Mouse (Mus musculus): Measurements from ENCODE around the gene Crxos. TPM values are rescaled to one million over a fixed set of nuclear protein-coding genes. Genes with fewer than 3 reads are reported as not detected.
"Not testable (repeated sequence)": the region's sequence is repeated elsewhere in the genome, so short reads cannot be mapped to it uniquely, and the experiment has no call there.

The Crxos gene
- polyA plus RNA-seq, 1 experiment from 2014 or later = 0.41 TPM

DNA sequence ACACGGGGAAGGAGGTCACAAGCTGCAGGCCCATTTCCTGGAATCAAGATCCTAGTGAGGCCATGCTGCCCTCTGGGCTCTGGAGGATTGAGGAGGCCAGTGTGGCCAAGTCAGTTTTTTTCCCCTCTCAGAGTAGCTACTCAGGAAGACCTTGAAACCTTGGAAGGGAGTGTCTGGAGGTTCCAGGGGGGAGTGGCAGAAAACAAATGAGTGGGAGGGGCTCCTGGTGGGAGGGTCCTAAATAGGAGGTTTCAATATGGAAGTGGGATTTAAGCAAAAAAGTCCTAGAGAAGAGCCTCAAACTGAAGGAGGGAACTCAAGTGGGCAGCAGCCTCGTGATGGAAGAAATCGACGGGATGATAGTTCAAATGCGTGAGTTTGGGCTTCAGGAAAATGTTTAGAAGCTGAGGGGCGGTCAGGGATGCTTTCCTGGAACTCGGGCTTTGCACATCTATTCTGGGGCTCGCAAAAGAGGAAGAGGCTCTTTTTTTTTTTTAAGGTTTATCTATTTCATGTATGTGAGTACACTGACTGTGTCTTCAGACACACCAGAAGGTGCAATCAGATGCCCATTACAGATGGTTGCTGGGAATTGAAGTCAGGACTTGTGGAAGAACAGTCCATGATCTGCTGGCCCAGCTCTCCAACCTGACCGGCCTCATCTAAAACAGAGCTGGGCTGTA, 19.1 kb downstream of the Crxos start:
- no peak overlapping the region for H3K27ac ChIP-seq
- 80% methylated on average over 9 of the region's 9 CpGs for WGBS
- no peak overlapping the region for H3K4me3 ChIP-seq (replicated peaks; ENCODE audit: low read length)
- no peaks in the 10 kb centered on the region for H3K4me1 ChIP-seq (replicated peaks; ENCODE audit: control insufficient read depth, insufficient read depth, low read length)
- H3K4me2 ChIP-seq (replicated peaks) = no peak overlapping the region
- no peaks in the 10 kb centered on the region for H3K27me3 ChIP-seq (ENCODE audit: control insufficient read depth, insufficient read depth, low read length)
- no peak overlapping the region for H3K9ac ChIP-seq
- no peak for DNase-seq (ENCODE audit: low spot score)
- no peaks in the 10 kb centered on the region for H3K36me3 ChIP-seq (replicated peaks; ENCODE audit: control insufficient read depth, insufficient read depth)
- no peaks in the 10 kb centered on the region for H3K9me3 ChIP-seq (ENCODE audit: control insufficient read depth, low read length)
- ATAC-seq (ENCODE audit: low FRiP score) = no peak

DNA sequence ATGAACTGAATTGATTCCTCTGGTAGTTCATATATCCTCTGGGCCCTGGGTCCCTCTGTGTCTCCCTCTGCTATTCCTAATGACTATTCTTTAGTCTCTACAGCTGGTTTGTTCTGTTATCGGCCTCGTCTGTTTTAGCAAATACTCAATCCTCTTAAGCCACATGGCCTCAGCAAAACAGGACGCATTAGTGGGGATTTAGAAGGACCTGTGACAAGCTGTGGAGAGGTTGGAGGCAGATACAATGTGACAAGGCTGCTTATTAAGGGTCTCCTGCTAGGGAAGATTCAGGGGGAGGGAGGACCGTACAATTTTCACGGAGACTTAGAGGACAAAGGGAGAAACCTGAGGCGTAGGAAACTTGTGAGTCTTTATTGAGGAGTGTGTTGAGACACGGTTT, 23.4 kb downstream of the Crxos start:
- Histone ChIP-seq H3K9ac (no peak overlapping the region), H3K36me3 (replicated peaks; ENCODE audit: control insufficient read depth, insufficient read depth) (no peaks in the 10 kb centered on the region), H3K4me3 (replicated peaks; ENCODE audit: low read length) (no peak overlapping the region), H3K4me1 (replicated peaks; ENCODE audit: control insufficient read depth, insufficient read depth, low read length) (no peaks in the 10 kb centered on the region), H3K9me3 (ENCODE audit: control insufficient read depth, low read length) (no peaks in the 10 kb centered on the region), H3K27ac (no peak overlapping the region), H3K27me3 (ENCODE audit: control insufficient read depth, insufficient read depth, low read length) (no peaks in the 10 kb centered on the region), H3K4me2 (replicated peaks) (no peak overlapping the region)
- DNase-seq (ENCODE audit: low spot score) = no peak
- 76% methylated on average over 7 of the region's 7 CpGs for WGBS
- no peak for ATAC-seq (ENCODE audit: low FRiP score)

DNA sequence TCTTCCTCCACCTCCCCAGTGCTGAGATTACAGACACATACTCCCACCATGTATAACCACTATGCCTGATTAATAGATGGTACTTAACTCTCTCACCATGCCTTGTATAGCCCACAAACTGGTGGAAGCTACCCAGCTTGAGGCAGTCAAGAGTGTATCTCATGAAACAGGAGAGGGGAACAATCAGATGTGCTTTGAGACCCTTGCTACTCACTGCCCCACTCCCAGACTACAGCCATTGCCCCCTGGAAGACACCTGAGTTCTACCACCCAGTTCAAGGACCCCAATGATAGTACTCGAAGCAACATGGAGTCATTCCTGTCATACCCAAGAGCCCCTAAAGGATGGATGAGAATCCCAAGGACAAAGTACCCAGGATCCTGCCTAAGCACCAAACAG, 24.2 kb downstream of the Crxos start:
- no peak for DNase-seq (ENCODE audit: low spot score)
- WGBS = 87% methylated on average over 1 of the region's 1 CpGs
- no peaks in the 10 kb centered on the region for H3K9me3 ChIP-seq (ENCODE audit: control insufficient read depth, low read length)

DNA sequence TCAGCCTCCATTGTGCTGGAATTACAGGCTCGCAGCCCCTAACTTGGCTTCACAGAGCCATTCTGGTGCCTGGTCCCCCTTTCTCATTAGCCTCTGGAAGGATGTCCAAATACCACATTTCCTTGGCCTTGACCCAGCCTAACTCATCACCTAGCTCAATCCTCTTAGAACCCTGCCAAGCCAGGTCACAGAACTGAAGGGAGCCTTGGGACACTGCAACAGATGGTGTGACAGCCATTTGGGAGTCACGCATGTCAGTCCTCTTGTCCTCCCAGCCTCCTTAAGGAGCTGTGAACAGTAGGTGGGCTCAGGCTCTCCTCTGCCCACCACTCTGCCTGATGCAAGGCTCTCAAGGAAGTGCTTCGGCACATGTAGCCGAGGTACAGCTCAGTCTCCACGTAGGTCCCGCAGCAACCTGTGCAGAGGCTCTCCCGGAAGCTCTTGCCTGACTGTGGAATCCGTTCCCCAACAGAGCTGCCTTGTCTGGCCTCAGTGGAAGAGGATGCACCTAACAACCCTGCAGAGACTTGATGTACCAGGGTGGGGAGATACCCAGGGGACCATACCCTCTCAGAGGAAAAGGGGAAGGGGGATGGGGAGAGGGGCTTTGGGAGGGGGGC, 25.7 kb downstream of the Crxos start:
- no peaks in the 10 kb centered on the region for H3K9me3 ChIP-seq (ENCODE audit: control insufficient read depth, low read length)
- H3K9ac ChIP-seq = no peak overlapping the region
- H3K36me3 ChIP-seq (replicated peaks; ENCODE audit: control insufficient read depth, insufficient read depth) = no peaks in the 10 kb centered on the region
- H3K27ac ChIP-seq = no peak overlapping the region
- H3K27me3 ChIP-seq (ENCODE audit: control insufficient read depth, insufficient read depth, low read length) = no peaks in the 10 kb centered on the region
- H3K4me3 ChIP-seq (replicated peaks; ENCODE audit: low read length) = no peak overlapping the region
- ATAC-seq (ENCODE audit: low FRiP score) (no peak), DNase-seq (ENCODE audit: low spot score) (no peak)
- WGBS = 76% methylated on average over 8 of the region's 8 CpGs
- no peak overlapping the region for H3K4me2 ChIP-seq (replicated peaks)
- H3K4me1 ChIP-seq (replicated peaks; ENCODE audit: control insufficient read depth, insufficient read depth, low read length) = no peaks in the 10 kb centered on the region

More for the DNA sequence above, 24.2 kb downstream of the Crxos start:
- Histone ChIP-seq H3K27me3 (ENCODE audit: control insufficient read depth, insufficient read depth, low read length) (no peaks in the 10 kb centered on the region), H3K9ac (no peak overlapping the region), H3K27ac (no peak overlapping the region), H3K4me2 (replicated peaks) (no peak overlapping the region), H3K4me3 (replicated peaks; ENCODE audit: low read length) (no peak overlapping the region), H3K4me1 (replicated peaks; ENCODE audit: control insufficient read depth, insufficient read depth, low read length) (no peaks in the 10 kb centered on the region), H3K36me3 (replicated peaks; ENCODE audit: control insufficient read depth, insufficient read depth) (no peaks in the 10 kb centered on the region)
- ATAC-seq (ENCODE audit: low FRiP score) = no peak

DNA sequence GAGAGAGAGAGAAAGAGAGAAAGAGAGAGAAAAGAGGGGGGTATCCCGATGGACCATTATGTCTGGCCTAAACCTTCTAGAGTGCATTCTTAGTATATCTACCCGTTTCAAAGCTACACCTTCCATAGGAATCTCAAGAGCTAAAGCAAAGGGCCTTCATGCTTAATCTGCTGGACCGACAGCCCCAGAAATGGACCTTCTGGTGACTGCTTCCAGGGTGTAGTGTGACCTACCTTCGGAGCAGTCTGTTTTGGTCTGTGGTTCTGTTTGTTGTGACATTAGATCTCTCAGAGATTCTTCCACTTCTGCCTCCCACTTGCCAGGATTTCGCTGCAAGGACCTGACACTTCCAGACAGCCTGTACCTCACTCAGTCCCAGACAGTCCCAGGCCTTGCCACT, 28.1 kb downstream of the Crxos start:
- Histone ChIP-seq H3K27me3 (ENCODE audit: control insufficient read depth, insufficient read depth, low read length) (no peaks in the 10 kb centered on the region), H3K9me3 (ENCODE audit: control insufficient read depth, low read length) (no peaks in the 10 kb centered on the region), H3K4me2 (replicated peaks) (no peak overlapping the region), H3K27ac (no peak overlapping the region), H3K36me3 (replicated peaks; ENCODE audit: control insufficient read depth, insufficient read depth) (no peaks in the 10 kb centered on the region), H3K4me3 (replicated peaks; ENCODE audit: low read length) (no peak overlapping the region), H3K4me1 (replicated peaks; ENCODE audit: control insufficient read depth, insufficient read depth, low read length) (no peaks in the 10 kb centered on the region), H3K9ac (no peak overlapping the region)
- WGBS = 89% methylated on average over 5 of the region's 5 CpGs
- DNase-seq (ENCODE audit: low spot score) (no peak), ATAC-seq (ENCODE audit: low FRiP score) (no peak)

DNA sequence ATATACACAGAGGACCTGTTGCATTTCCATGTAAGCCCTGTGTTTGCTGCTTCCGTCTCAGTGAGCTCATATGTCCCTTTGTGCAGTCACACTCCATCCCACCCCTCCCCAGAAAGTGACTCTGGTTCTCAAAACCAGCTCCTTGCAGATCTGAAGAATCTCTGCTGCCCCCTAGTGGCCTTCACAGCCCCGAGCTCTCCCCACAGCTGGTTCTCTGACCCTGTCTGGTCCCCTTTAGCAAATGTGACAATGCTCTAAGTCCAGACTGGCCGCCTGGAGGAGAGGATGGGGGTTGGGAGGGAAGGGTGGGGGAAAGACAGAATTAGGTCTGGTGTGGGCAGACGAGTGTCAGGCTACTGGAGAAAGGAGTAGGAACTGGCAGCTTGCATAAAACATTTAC, 29.8 kb downstream of the Crxos start:
- Histone ChIP-seq H3K27ac (no peak overlapping the region), H3K27me3 (ENCODE audit: control insufficient read depth, insufficient read depth, low read length) (no peaks in the 10 kb centered on the region), H3K9ac (no peak overlapping the region), H3K9me3 (ENCODE audit: control insufficient read depth, low read length) (no peaks in the 10 kb centered on the region), H3K4me3 (replicated peaks; ENCODE audit: low read length) (no peak overlapping the region), H3K4me1 (replicated peaks; ENCODE audit: control insufficient read depth, insufficient read depth, low read length) (no peaks in the 10 kb centered on the region), H3K4me2 (replicated peaks) (no peak overlapping the region), H3K36me3 (replicated peaks; ENCODE audit: control insufficient read depth, insufficient read depth) (peaks cover 9% of the 10 kb centered on the region)
- 2% methylated on average over 4 of the region's 4 CpGs for WGBS
- ATAC-seq (ENCODE audit: low FRiP score) (peak; percentile 56), DNase-seq (ENCODE audit: low spot score) (peak; percentile 87)

DNA sequence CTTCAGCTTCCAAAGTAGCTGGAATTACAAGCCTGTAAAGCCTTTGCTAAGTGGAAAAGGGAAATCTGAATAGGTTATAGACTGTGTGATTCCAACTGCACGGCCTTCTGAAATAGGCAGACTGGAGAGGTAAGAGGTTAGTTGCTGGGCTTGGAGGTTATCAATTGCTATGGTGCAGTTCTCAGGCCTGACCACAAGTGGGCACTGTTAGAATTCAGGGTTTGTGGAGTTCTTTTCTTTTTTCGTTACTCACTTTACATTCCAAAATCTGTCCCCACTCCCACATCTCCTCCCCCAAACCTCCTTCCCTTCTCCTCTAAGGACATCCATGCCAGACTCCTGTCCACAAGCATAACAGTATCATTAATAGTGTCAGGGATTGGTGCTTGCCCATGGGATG, 31.8 kb downstream of the Crxos start:
- Histone ChIP-seq H3K36me3 (replicated peaks; ENCODE audit: control insufficient read depth, insufficient read depth) (peaks cover 28% of the 10 kb centered on the region), H3K4me1 (replicated peaks; ENCODE audit: control insufficient read depth, insufficient read depth, low read length) (no peaks in the 10 kb centered on the region), H3K27ac (no peak overlapping the region), H3K4me2 (replicated peaks) (no peak overlapping the region), H3K9me3 (ENCODE audit: control insufficient read depth, low read length) (no peaks in the 10 kb centered on the region), H3K4me3 (replicated peaks; ENCODE audit: low read length) (no peak overlapping the region), H3K9ac (no peak overlapping the region), H3K27me3 (ENCODE audit: control insufficient read depth, insufficient read depth, low read length) (no peaks in the 10 kb centered on the region)
- DNase-seq (ENCODE audit: low spot score) = peak; percentile 34
- ATAC-seq (ENCODE audit: low FRiP score) = no peak
- WGBS = 29% methylated on average over 2 of the region's 2 CpGs

DNA sequence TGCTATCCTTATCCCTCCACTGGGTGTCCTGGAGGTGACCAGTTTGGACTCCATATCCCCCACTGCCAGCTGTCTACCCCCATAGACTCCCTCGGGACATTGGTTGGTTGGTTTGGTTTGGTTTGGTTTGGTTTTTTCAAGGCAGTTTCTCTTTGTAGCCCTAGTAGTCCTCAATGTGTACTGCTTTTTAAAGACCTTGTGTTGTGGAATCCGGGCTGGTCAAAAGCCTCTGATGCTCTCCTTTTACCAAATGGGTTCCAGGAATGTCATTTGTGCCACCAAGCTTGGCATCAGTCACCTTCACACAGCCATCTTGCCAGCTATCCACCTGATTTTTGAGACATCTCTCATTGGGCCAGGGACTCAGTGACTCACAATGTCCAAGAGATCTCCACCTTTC, 32.3 kb downstream of the Crxos start:
- no peaks in the 10 kb centered on the region for H3K9me3 ChIP-seq (ENCODE audit: control insufficient read depth, low read length)
- H3K9ac ChIP-seq = no peak overlapping the region
- no peaks in the 10 kb centered on the region for H3K27me3 ChIP-seq (ENCODE audit: control insufficient read depth, insufficient read depth, low read length)
- no peak overlapping the region for H3K27ac ChIP-seq
- no peak for DNase-seq (ENCODE audit: low spot score)
- 94% methylated on average over 2 of the region's 2 CpGs for WGBS
- H3K4me2 ChIP-seq (replicated peaks) = no peak overlapping the region
- H3K4me1 ChIP-seq (replicated peaks; ENCODE audit: control insufficient read depth, insufficient read depth, low read length) = no peaks in the 10 kb centered on the region
- H3K4me3 ChIP-seq (replicated peaks; ENCODE audit: low read length) = no peak overlapping the region
- H3K36me3 ChIP-seq (replicated peaks; ENCODE audit: control insufficient read depth, insufficient read depth) = peaks cover 33% of the 10 kb centered on the region
- no peak for ATAC-seq (ENCODE audit: low FRiP score)

DNA sequence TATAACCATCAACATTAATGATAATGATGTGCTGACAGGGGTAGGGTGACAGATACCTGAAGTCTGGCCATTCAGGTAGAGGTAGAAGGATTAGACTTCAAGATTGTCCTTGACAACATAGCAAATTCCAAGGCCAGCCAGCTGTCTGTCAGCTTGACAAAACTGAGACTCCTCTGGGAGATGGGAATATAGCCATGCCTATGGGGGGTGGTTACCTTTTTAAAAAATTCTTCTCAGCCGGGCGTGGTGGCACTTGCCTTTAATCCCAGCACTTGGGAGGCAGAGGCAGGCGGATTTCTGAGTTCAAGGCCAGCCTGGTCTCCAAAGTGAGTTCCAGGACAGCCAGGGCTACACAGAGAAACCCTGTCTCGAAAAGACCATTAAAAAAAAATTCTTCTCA, 33.3 kb downstream of the Crxos start:
- not testable (repeated sequence) for H3K4me3 ChIP-seq (replicated peaks; ENCODE audit: low read length); H3K27me3 ChIP-seq (ENCODE audit: control insufficient read depth, insufficient read depth, low read length); H3K27ac ChIP-seq; ATAC-seq (ENCODE audit: low FRiP score); DNase-seq (ENCODE audit: low spot score); H3K9ac ChIP-seq; H3K4me2 ChIP-seq (replicated peaks); H3K9me3 ChIP-seq (ENCODE audit: control insufficient read depth, low read length); H3K4me1 ChIP-seq (replicated peaks; ENCODE audit: control insufficient read depth, insufficient read depth, low read length)
- WGBS = 83% methylated on average over 4 of the region's 4 CpGs
- H3K36me3 ChIP-seq (replicated peaks; ENCODE audit: control insufficient read depth, insufficient read depth) = peaks cover 38% of the 10 kb centered on the region
